Mouse (Mus musculus) ES-E14 (cell line): ENCODE results near the gene Mpc2.

Experiments used
- CHD2 ChIP-seq: IDR thresholded peaks from 2 replicates; pipeline ENCODE4 v1.6.1; 2014; ENCODE audit warnings: mild to moderate bottlenecking, low read depth, low read length, inconsistent platforms
- HCFC1 ChIP-seq: IDR thresholded peaks from 2 replicates; pipeline ENCODE4 v1.6.1; 2012; ENCODE audit warnings: low read length, inconsistent platforms, borderline replicate concordance; ENCODE audit not compliant: insufficient read depth
- ZC3H11A ChIP-seq: IDR thresholded peaks from 2 replicates; pipeline ENCODE4 v1.6.1; 2012; ENCODE audit warnings: low read depth, mild to moderate bottlenecking, inconsistent platforms, low read length, borderline replicate concordance
- ZNF384 ChIP-seq: IDR thresholded peaks from 2 replicates; pipeline ENCODE4 v1.6.1; 2012; ENCODE audit warnings: low read depth, low read length, inconsistent platforms

DNA sequence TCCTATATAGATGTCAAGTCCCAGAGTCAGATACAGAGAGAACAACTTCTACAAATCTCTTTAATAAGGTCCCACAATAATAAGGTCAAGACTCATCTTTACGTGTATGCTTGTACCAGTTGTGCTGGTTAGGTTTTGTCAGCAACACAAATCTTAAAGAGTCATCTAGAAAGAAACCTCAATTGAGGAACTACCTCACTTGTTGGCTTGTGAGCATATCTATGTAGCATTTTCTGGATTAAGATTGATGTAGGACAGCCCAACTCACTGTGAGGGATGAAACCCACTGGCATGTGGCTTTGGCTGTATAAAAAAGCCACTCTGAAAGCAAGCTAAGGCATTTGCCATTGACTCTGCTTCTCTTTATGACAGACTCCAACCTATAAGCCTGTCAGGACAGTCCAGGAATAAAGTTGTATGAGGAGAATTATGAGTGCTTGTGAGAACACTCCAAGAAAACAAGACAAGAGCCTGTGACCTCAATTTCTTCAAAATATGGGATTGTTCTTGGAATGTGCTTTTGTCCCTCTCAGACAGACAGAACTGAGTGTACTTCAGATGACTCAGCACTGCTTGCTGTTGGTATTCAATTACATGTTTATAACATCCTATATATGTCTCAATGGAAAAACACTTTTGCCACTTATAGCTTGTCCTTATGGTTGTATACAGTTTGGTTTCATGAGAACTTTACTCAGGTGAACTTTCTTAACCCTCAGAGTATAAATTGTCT, 22.0 kb upstream of the Mpc2 start:
- TF ChIP-seq ZC3H11A, result no peak
- TF ChIP-seq ZNF384, result no peak
- TF ChIP-seq CHD2, result no peak
- no peak for TF ChIP-seq HCFC1
